Mouse (Mus musculus) bone marrow, adult 2 months (tissue): ENCODE results near the gene Gm20390. TPM values are rescaled to one million over a fixed set of nuclear protein-coding genes. Genes with fewer than 3 reads are reported as not detected.
A peak's percentile ranks its signal among the peaks of the same experiment; 100 is the strongest.

ENCODE experiments used
- H3K27ac ChIP-seq: fragments of 200-500 bp; 2 replicates; pipeline ENCODE4 v1.5.1; 2012; ENCODE audit warnings: low read depth, mild to moderate bottlenecking, control low read depth, inconsistent platforms, low read length; ENCODE audit not compliant: control insufficient read depth, poor library complexity, insufficient read depth
- H3K4me1 ChIP-seq: fragments of 200-500 bp; 2 replicates; pipeline ENCODE4 v1.6.1; 2011; ENCODE audit warnings: low read length; ENCODE audit not compliant: control insufficient read depth, insufficient read depth
- H3K4me3 ChIP-seq: fragments of 200-500 bp; replicated peaks from 2 replicates; pipeline ENCODE3; 2011; ENCODE audit warnings: mild to moderate bottlenecking, low read depth, low read length, control low read depth; ENCODE audit not compliant: control insufficient read depth
- CTCF ChIP-seq: fragments of 200-500 bp; IDR thresholded peaks from 2 replicates; pipeline ENCODE4 v1.5.1; 2011; ENCODE audit warnings: low read length, control low read depth; ENCODE audit not compliant: control insufficient read depth, insufficient read depth
- POLR2A ChIP-seq: fragments of 200-500 bp; IDR thresholded peaks from 2 replicates; pipeline ENCODE4 v1.6.1; 2011; ENCODE audit warnings: low read depth, mild to moderate bottlenecking, control low read depth, low read length, borderline replicate concordance; ENCODE audit not compliant: control insufficient read depth
- WGBS: fragments of 180-500 bp; shearing (Covaris S2); methylation state at CpG from one replicate; pipeline ENCODE4 v1.1.7; 2018; 5-methylcytosine and 5-hydroxymethylcytosine counted together
- polyA plus RNA-seq: library from polyadenylated mRNA; stranded (reverse); fragments of >200 nt; gene quantifications from 2 replicates; pipeline ENCODE4 v1.2.4, GENCODE M21; 2011; ENCODE audit warnings: low replicate concordance; ENCODE audit not compliant: missing spikeins, insufficient read depth, insufficient read length

The Gm20390 gene
- polyA plus RNA-seq, 1 experiment = 29.3 TPM

GRCm38 (mm10) chr11:93969799-93970198 lies 1.7 kb upstream of the Gm20390 start:
- Histone ChIP-seq H3K4me3 (no peak overlapping the region), H3K4me1 (no peaks in the 10 kb centered on the region; the same call in 1 of the 2 replicates), H3K27ac (no peak overlapping the region)
- WGBS = 87% methylated on average over 1 of the region's 1 CpGs
- TF ChIP-seq POLR2A = no peak
- no peak for TF ChIP-seq CTCF

GRCm38 (mm10) chr11:93969171-93969570 lies 1.1 kb upstream of the Gm20390 start:
- TF ChIP-seq POLR2A (no peak), CTCF (no peak)
- WGBS = 88% methylated on average over 6 of the region's 6 CpGs
- Histone ChIP-seq H3K4me1 (no peaks in the 10 kb centered on the region; the same call in 1 of the 2 replicates), H3K27ac (no peak overlapping the region), H3K4me3 (no peak overlapping the region)

- no peak overlapping the region for H3K4me3 ChIP-seq
- no peaks in the 10 kb centered on the region; the same call in 1 of the 2 replicates for H3K4me1 ChIP-seq
- H3K27ac ChIP-seq = no peak overlapping the region
- WGBS = 37% methylated on average over 6 of the region's 6 CpGs
- TF ChIP-seq CTCF (no peak), POLR2A (no peak)
Observed at GRCm38 (mm10) chr11:93968848-93969128, 695 bp upstream of the Gm20390 start.

- WGBS = 5% methylated on average over 11 of the region's 11 CpGs
Observed at GRCm38 (mm10) chr11:93967381-93967780, 712 bp downstream of the Gm20390 start.

GRCm38 (mm10) chr11:93965391-93965790 lies 2.7 kb downstream of the Gm20390 start:
- TF ChIP-seq CTCF = no peak
- no peak for TF ChIP-seq POLR2A
- Histone ChIP-seq H3K27ac (no peak overlapping the region), H3K4me1 (no peaks in the 10 kb centered on the region; the same call in 1 of the 2 replicates), H3K4me3 (no peak overlapping the region)
- 78% methylated on average over 6 of the region's 6 CpGs for WGBS

More at GRCm38 (mm10) chr11:93967381-93967780, 712 bp downstream of the Gm20390 start:
- no peak for TF ChIP-seq POLR2A
- TF ChIP-seq CTCF = no peak
- Histone ChIP-seq H3K27ac (no peak overlapping the region), H3K4me3 (peak overlapping the region; percentile 95), H3K4me1 (no peaks in the 10 kb centered on the region; the same call in 1 of the 2 replicates)

GRCm38 (mm10) chr11:93963013-93963412 lies 5.1 kb downstream of the Gm20390 start:
- WGBS = 73% methylated on average over 4 of the region's 4 CpGs
- Histone ChIP-seq H3K4me3 (no peak overlapping the region), H3K4me1 (no peaks in the 10 kb centered on the region), H3K27ac (no peak overlapping the region)
- TF ChIP-seq POLR2A = no peak
- TF ChIP-seq CTCF = no peak

GRCm38 (mm10) chr11:93961482-93961881 lies 6.6 kb downstream of the Gm20390 start:
- TF ChIP-seq CTCF (no peak), POLR2A (no peak)
- Histone ChIP-seq H3K4me1 (no peaks in the 10 kb centered on the region), H3K4me3 (no peak overlapping the region), H3K27ac (no peak overlapping the region)
- 89% methylated on average over 6 of the region's 6 CpGs for WGBS

- peaks cover 2% of the 10 kb centered on the region for H3K4me1 ChIP-seq
- H3K4me3 ChIP-seq = no peak overlapping the region
- WGBS = 79% methylated on average over 4 of the region's 4 CpGs
- H3K27ac ChIP-seq = no peak overlapping the region
- TF ChIP-seq CTCF (no peak), POLR2A (no peak)
Observed at GRCm38 (mm10) chr11:93957746-93958145, 10.3 kb downstream of the Gm20390 start.

GRCm38 (mm10) chr11:93957031-93957555 lies 11.0 kb downstream of the Gm20390 start:
- Histone ChIP-seq H3K27ac (no peak overlapping the region), H3K4me3 (no peak overlapping the region), H3K4me1 (peaks cover 2% of the 10 kb centered on the region)
- no peak for TF ChIP-seq POLR2A
- TF ChIP-seq CTCF = no peak
- WGBS = 76% methylated on average over 2 of the region's 2 CpGs
